Mouse (Mus musculus): ENCODE results near the gene Arhgef26.

Gene Arhgef26

DNA sequence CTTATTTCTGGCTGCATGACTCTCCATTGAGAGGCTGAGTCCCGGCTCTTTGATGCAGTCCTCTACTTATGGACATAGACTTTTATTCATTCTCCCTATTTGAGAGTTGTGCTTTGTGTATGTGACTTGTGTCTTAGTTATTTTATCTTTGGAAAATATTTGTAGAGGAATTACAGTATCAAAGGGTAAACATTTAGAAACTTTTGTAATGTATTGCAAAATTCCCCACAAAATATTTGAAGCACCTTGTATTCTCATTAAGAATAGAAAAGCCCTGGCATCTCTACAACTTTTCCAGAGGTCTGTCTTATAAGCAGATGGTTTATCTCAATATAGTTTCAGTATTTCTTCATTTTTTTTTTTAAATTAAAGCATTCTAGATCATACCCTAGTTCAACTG is 44.7 kb downstream of the Arhgef26 start:
- no peak for DNase-seq (ENCODE audit: low read depth)

DNA sequence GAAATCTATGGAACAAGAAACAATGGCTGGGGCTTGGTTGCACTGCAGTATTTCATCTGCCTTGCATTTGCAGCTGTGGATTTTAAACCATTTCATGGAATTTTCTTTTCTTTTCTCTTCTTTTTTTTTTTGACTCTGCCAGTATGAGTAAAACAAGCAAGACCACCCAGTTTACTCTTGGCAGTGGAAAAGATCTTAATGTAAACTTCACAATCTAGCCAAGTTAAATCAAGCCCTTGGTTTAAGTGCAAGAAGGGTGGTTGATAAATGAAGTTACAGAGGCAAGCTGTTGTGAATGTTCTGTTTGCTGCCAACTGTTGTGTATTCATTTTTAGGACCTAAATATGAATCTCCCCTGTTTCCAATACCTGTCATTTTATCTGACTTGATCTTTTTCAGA is 54.5 kb downstream of the Arhgef26 start:
- no peak for DNase-seq (ENCODE audit: low read depth)

GRCm38 (mm10) chr3:62394284-62394683 is 56.1 kb downstream of the Arhgef26 start:
- DNase-seq (ENCODE audit: low read depth), result no peak

DNA sequence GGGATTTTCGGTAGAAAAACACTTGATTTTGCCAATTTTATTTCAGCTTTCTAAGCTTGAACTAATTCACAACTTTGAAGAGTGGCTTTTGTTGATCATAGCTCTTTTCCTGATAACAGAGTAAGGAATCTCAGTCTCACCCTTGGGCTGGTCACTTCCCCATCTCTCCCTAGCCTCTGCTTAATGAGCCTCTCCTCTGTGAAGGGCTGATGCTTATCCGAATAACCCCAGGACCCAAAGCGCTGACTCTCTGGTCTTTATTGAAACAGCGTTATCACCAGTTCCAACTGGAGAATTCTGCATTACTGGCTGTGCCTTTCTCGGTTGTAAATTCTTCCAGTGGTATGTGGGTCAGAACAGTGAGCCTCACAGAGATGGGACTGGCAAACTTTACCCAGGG is 57.2 kb downstream of the Arhgef26 start:
- DNase-seq (ENCODE audit: low read depth), result no peak

DNA sequence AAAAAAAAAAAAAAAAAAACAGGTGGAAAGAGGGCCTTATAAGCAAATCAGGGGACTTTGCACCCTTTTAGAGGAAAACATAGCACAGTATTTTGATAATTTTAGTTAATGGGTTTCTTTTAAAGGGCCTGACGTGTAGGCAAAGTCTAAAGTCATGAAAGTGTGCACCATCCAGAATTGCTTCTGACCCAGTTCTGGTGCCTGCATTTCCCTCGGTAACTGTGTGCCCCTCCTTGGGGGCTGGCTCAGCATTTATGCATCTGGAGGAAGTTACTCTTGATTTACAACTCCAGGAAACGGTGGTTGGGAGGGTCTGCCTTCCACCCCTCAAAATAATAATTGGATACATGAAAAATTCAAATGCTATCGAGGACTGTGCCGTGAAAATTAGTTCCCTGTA is 58.0 kb downstream of the Arhgef26 start:
- DNase-seq (ENCODE audit: low read depth), result no peak

GRCm38 (mm10) chr3:62398094-62398493 is 60.0 kb downstream of the Arhgef26 start:
- DNase-seq (ENCODE audit: low read depth), result no peak

DNA sequence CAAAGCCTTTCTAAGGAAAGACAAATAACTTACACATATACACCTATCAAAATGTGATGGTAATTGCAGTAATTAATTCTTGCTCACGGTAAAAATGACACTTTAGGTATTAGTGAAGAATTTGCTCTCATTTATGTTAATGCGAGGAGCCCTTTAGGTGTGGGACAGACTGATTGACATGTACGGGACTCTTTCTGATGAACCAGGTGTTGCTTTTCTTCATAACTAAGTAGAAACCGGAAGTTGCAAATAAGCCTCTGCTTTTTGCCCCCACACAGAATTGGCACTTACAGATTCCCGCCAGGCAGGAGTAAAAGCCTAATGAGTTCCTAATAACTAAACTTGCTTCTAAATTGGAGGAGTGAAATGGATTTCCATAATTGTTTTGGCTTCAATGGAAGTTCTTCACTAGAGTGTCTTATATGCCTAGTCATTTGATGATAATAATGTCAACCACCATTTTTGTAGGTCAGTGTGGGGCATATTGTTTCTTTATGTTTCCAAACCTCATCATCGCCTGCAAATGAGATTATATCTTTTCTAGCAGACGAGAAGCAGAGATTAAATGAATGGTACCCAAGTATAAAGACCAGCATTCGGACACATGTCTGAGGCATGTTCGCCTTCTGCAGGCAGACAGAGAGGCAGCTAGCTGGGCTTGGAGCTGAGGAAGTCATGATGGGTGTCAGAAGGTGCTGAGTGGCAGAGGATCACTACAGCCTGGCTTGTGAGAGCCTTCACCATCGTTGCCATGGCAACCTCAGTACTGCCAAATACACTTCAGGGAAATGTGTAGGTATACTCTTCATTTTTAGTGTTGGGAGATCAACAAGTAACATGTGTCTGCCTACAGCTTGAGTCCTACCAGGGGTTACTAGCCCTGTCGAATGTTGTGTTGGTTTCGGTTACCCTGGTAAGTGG is 61.9 kb downstream of the Arhgef26 start:
- no peak for DNase-seq (ENCODE audit: low read depth)

DNA sequence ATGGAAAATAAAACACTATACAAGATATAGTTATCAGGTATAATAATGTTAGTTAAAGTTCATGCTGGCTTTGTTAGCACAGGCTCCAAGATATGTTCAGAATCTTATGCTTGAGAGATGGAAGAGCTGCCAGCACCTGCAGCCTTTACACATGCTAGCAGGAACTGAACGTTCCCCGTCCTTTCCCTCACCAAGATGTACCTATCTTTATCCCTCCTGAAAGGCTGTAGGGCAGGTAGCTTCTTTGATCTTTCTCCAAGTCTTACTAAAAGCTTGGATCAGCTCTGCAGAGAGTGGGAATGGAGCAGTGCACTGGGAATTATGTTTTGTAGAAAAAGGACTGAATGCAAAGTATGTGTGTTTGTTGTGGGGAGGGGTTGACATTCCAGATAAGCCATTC is 64.3 kb downstream of the Arhgef26 start:
- DNase-seq (ENCODE audit: low read depth), result no peak

- DNase-seq (ENCODE audit: low read depth), result no peak
These were observed 66.5 kb downstream of the Arhgef26 start for GRCm38 (mm10) chr3:62404477-62405246.

DNA sequence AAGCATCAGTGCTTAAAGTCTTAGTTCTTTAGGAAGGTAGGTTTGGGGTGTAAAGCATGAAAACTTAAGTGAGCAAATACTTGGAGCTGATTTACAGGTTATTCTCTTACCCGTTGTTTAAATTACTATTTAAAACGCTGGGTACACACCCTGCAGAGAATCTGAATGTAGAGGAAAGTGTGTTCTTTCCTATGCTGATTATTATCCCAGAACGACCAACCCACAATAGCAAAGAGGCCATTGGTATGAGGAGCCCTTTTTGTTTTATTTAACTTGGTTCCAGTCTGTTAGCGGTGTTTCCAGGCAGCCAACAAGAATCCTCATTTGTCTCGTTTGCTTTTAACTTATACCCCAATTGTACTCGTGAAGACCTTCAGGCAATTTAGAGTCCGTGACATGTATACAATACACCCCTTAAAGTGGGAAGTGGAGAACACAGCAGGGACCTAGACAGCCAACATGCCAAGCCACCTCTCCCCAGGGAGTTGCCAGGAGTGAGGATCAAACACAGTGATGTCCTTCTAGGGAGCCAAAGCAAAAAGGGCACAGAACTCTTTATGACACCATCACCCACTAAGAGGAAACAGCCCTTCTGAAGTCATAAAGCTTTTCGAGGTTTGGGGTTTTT is 71.5 kb downstream of the Arhgef26 start:
- no peak for DNase-seq (ENCODE audit: low read depth)

GRCm38 (mm10) chr3:62410491-62410890 is 72.3 kb downstream of the Arhgef26 start:
- no peak for DNase-seq (ENCODE audit: low read depth)

DNA sequence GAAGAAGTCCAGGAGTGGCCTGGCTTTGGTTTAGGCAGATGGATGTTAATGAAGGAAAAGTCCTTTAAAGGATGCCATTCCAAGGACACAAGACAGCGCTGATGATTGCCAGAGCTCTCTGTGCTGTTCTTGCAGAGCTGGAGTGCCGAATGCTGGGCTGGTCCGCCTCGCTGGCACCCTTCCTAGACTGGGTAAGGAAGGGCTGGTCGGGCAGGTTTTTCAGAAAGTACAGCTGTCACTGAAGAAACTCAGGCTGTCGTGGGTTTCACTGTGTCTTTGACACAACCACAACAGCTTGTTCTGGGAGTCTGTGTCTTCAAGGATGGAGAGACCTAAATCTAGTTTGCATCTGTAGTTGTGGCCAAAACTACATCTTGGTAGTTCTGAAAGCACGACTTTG is 74.6 kb downstream of the Arhgef26 start:
- no peak for DNase-seq (ENCODE audit: low read depth)

DNA sequence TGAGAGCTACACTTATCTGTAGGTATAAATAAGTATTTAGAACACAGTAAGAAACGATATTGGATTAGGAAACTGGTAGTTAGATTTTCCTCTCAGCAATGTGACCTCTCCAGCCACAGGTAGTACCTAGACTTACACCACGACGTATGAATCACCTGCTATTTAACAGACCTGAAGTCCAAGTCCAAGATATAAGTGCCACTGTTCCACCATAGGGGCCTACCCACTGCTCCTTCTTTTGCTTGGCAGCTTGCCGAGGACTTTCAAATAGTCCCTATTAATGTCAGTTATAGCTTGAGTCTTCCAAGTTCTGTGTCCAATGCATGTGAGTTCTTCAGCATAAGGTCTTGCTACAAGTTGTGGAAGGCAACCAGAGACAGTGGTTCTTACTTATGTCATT is 76.8 kb downstream of the Arhgef26 start:
- DNase-seq (ENCODE audit: low read depth), result no peak

- no peak for DNase-seq (ENCODE audit: low read depth)
These were observed 79.3 kb downstream of the Arhgef26 start for GRCm38 (mm10) chr3:62417458-62417857.

DNA sequence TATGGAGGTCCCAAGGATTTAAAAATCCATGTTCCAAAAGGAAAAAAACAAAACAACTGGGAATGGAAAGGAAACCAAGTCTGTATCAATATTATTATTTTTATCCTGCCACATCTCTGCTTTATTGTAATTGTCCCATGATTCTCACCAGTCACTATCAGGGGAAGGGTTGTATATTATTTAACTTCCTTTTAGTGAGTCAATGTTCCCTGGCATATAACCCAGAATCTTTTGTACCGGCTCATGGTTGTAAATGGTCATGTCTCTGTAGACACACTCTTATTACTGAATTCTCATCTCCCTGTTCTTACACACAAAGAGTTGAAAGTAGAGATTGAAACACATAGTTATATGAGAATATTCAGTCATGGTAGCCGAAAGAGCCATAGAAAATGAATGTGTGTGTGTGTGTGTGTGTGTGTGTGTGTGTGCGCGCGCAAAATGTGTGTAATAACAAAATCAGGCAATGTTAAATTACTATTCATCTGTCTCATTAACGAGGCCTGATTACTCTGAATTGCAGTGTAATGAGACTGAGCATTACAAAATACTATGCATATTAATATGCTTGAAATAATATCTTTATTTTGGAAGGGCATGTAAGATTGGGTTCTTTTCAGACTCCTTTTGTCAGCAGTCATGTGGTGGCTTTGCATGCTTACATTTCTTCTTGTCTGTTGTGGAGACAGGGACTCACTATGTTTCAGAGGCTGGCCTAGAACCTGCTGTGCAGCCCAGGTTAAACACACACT is 80.4 kb downstream of the Arhgef26 start:
- DNase-seq (ENCODE audit: low read depth), result no peak

GRCm38 (mm10) chr3:62433675-62434074 is 95.5 kb downstream of the Arhgef26 start:
- no peak for DNase-seq (ENCODE audit: low read depth)

DNA sequence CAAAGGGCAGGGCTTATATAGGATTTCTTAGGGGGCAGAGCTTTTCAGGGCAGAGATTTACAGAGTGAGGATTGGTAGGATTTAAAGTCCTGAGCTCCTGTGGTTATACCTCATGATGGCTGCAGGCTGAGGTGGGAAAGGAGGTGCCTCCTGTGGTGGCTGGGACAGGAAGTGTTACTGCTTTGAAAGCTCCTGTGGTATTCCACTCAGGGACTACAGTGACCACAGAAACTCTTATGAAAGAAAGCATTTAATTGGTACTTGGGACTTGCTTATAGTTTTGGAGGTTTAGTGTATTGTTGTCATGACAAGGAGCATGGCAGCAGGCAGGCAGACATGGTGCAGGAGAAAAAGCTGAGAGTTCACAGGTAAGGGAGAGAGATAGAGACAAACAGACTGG is 97.8 kb downstream of the Arhgef26 start:
- DNase-seq (ENCODE audit: low read depth), result no peak

- no peak for DNase-seq (ENCODE audit: low read depth)
These were observed 102.4 kb downstream of the Arhgef26 start for GRCm38 (mm10) chr3:62440431-62440969.

GRCm38 (mm10) chr3:62443582-62444194 is 105.5 kb downstream of the Arhgef26 start:
- no peak for DNase-seq (ENCODE audit: low read depth)

DNA sequence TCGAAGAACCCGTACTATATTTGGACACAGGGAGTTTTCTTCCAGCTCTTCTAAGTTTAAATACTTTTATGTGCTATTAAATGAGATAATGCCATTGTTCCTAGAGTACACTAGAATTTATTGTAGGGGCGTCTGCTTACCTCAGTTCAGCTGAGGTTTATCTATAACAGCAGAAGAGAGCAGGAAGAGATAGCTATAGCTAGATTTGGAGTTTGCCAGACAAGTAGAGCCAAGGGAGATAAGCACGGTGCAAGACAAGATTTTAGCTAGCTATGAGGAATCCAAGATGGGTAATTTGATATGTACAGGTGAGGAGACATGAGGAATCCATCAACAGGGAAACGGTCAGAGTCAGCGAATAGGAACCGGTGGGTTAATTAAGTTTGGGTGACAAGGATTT is 108.1 kb downstream of the Arhgef26 start:
- DNase-seq (ENCODE audit: low read depth), result no peak

- DNase-seq (ENCODE audit: low read depth), result no peak
These were observed 109.0 kb downstream of the Arhgef26 start for GRCm38 (mm10) chr3:62447151-62447550.

All from NIH3T3 (cell line).